Comparison of ENCODE assay signal across 29 mouse cellular contexts in the genomic region with DNA sequence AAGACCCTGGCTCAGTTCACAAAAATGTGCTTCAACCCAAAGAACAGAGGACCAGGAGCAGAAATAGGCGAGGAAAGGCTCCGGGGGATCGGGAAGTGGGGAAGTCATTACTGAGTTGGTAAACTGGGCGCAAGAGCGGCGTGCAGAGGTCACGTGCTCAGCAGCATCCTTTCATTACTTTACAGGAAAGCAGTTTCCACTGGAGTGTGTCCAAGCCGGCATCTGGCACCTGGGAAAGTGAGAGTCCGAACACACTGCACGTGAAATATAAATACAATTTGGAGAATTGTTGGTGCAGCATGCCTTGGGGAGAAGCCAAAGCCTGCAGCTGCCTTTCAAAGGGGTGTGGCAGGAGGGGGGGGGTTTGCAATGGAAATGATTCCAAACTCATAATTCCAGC. TPM values are rescaled to one million over a fixed set of nuclear protein-coding genes. Genes with fewer than 3 reads are reported as not detected.
DNase-seq lines count a peak whose midpoint lies in the region; ATAC-seq and TF ChIP-seq lines count a peak whose summit lies in the region.
"Had no signal": no experiment of that assay in that cellular context is flagged by ENCODE, and none has a peak within 500 bp of the region (broad histone marks: within the 10 kb centered on the region; RNA-seq: fewer than 3 reads in every experiment).

No protein-coding gene starts in this region.

- 0 out of 2 replicates have a peak, but pooled peaks have one; percentile 16 for TF ChIP-seq EP300 in heart, adult 2 months (IDR thresholded peaks at IDR 0.05; ENCODE audit: insufficient read depth, low read depth, low read length)

- no peak for TF ChIP-seq POLR2A in heart, adult 2 months (IDR thresholded peaks at IDR 0.05; ENCODE audit: insufficient read depth, low read depth, low read length)
- TF ChIP-seq POLR2A in myocyte (IDR thresholded peaks at IDR 0.05; ENCODE audit: insufficient read length, low read depth), result no peak

- no peaks in the 10 kb centered on the region for H3K36me3 ChIP-seq in forebrain, embryonic 14.5 days (ENCODE audit: control insufficient read depth, insufficient read depth, low read length)
- no peaks in the 10 kb centered on the region for H3K36me3 ChIP-seq in forebrain, embryonic 13.5 days (ENCODE audit: poor library complexity, severe bottlenecking)
- no peaks in the 10 kb centered on the region for H3K36me3 ChIP-seq in heart, adult 2 months (ENCODE audit: control insufficient read depth, insufficient read depth, low read length)
- H3K36me3 ChIP-seq in limb, embryonic 13.5 days, result no peaks in the 10 kb centered on the region
- H3K36me3 ChIP-seq in limb, embryonic 10.5 days, result no peaks in the 10 kb centered on the region
- no peaks in the 10 kb centered on the region for H3K36me3 ChIP-seq in myocyte (ENCODE audit: control insufficient read depth, insufficient read depth)
- H3K36me3 ChIP-seq: embryonic facial prominence, embryonic 13.5 days; heart, embryonic 15.5 days had no signal

- intact Hi-C loops in heart, adult 2 months (cut with DNase I), result loop anchor here (10.0 kb wide), 1 partner anchor 317 kb away; no protein-coding TSS in a partner anchor

- no peak overlapping the region for H3K4me2 ChIP-seq in forebrain, embryonic 14.5 days (ENCODE audit: low read length)
- no peak overlapping the region for H3K4me2 ChIP-seq in forebrain, embryonic 13.5 days
- H3K4me2 ChIP-seq in limb, embryonic 13.5 days (replicated peaks), result peak overlapping the region; percentile 16; the same call in 1 of the 2 replicates
- no peak overlapping the region for H3K4me2 ChIP-seq in myocyte (ENCODE audit: low read depth)
- H3K4me2 ChIP-seq: embryonic facial prominence, embryonic 13.5 days; heart, embryonic 15.5 days; hindbrain, embryonic 14.5 days had no signal

- H3K4me3 ChIP-seq in forebrain, embryonic 14.5 days (ENCODE audit: low read depth, low read length), result no peak overlapping the region
- no peak overlapping the region for H3K4me3 ChIP-seq in forebrain, embryonic 13.5 days
- no peak overlapping the region for H3K4me3 ChIP-seq in heart, adult 2 months
- H3K4me3 ChIP-seq in limb, embryonic 13.5 days, result no peak overlapping the region
- H3K4me3 ChIP-seq in limb, embryonic 10.5 days, result no peak overlapping the region
- no peak overlapping the region for H3K4me3 ChIP-seq in myocyte
- H3K4me3 ChIP-seq: embryonic facial prominence, embryonic 13.5 days; erythroblast, embryonic 14.5 days; heart, embryonic 15.5 days had no signal

- H3K9me3 ChIP-seq in forebrain, embryonic 14.5 days (replicated peaks; ENCODE audit: control insufficient read depth, low read length), result no peaks in the 10 kb centered on the region
- H3K9me3 ChIP-seq in forebrain, embryonic 13.5 days (replicated peaks), result no peaks in the 10 kb centered on the region
- H3K9me3 ChIP-seq in limb, embryonic 13.5 days, result no peaks in the 10 kb centered on the region
- H3K9me3 ChIP-seq in limb, embryonic 10.5 days (replicated peaks), result no peaks in the 10 kb centered on the region
- H3K9me3 ChIP-seq: embryonic facial prominence, embryonic 13.5 days; heart, embryonic 15.5 days had no signal

- no peaks in the 10 kb centered on the region for H3K27me3 ChIP-seq in forebrain, embryonic 14.5 days (replicated peaks; ENCODE audit: control insufficient read depth, insufficient read depth, low read length)
- H3K27me3 ChIP-seq in forebrain, embryonic 13.5 days, result 0 out of 2 replicates have a peak, but pooled peaks cover 3% of the 10 kb centered on the region
- no peaks in the 10 kb centered on the region for H3K27me3 ChIP-seq in heart, adult 2 months (ENCODE audit: control insufficient read depth, insufficient read depth, low read length)
- no peaks in the 10 kb centered on the region for H3K27me3 ChIP-seq in limb, embryonic 13.5 days
- H3K27me3 ChIP-seq in limb, embryonic 10.5 days (ENCODE audit: low read depth, poor library complexity, severe bottlenecking), result no peaks in the 10 kb centered on the region
- no peaks in the 10 kb centered on the region for H3K27me3 ChIP-seq in myocyte (ENCODE audit: control insufficient read depth, insufficient read depth, insufficient read length)
- H3K27me3 ChIP-seq: embryonic facial prominence, embryonic 13.5 days; heart, embryonic 15.5 days had no signal

- 50% methylated on average over 10 of the region's 10 CpGs for WGBS in forebrain, embryonic 14.5 days
- WGBS in forebrain, embryonic 13.5 days, result 54% methylated on average over 10 of the region's 10 CpGs
- WGBS in heart, adult 2 months, result 67% methylated on average over 10 of the region's 10 CpGs
- 35% methylated on average over 10 of the region's 10 CpGs for WGBS in limb, embryonic 13.5 days
- WGBS in limb, embryonic 10.5 days, result 79% methylated on average over 10 of the region's 10 CpGs

- TF ChIP-seq CTCF in heart, adult 2 months (IDR thresholded peaks at IDR 0.05), result no peak

- H3K27ac ChIP-seq in forebrain, embryonic 14.5 days (ENCODE audit: low read depth, low read length), result no peak overlapping the region
- H3K27ac ChIP-seq in forebrain, embryonic 13.5 days, result no peak overlapping the region
- H3K27ac ChIP-seq in heart, adult 2 months, result no peak overlapping the region
- no peak overlapping the region; the same call in 1 of the 2 replicates for H3K27ac ChIP-seq in limb, embryonic 13.5 days
- H3K27ac ChIP-seq in limb, embryonic 10.5 days, result no peak overlapping the region
- H3K27ac ChIP-seq: embryonic facial prominence, embryonic 13.5 days; heart, embryonic 15.5 days; hindbrain, embryonic 14.5 days; liver, embryonic 14.5 days had no signal

- no peaks in the 10 kb centered on the region for H3K79me2 ChIP-seq in heart, adult 2 months (replicated peaks; ENCODE audit: control insufficient read depth, insufficient read depth, low read length)
- H3K79me2 ChIP-seq in myocyte (ENCODE audit: control insufficient read depth, insufficient read depth), result peaks cover 21% of the 10 kb centered on the region

- no peak overlapping the region for H3ac ChIP-seq in myocyte (ENCODE audit: control insufficient read depth, insufficient read length)

- H3K4me1 ChIP-seq in forebrain, embryonic 14.5 days (ENCODE audit: control insufficient read depth, insufficient read depth, low read length), result peaks cover 10% of the 10 kb centered on the region
- peaks cover 21% of the 10 kb centered on the region for H3K4me1 ChIP-seq in forebrain, embryonic 13.5 days
- H3K4me1 ChIP-seq in heart, adult 2 months (ENCODE audit: control insufficient read depth, insufficient read depth, low read length), result peaks cover 1% of the 10 kb centered on the region; the same call in 1 of the 2 replicates
- H3K4me1 ChIP-seq in limb, embryonic 13.5 days, result peaks cover 32% of the 10 kb centered on the region
- peaks cover 32% of the 10 kb centered on the region for H3K4me1 ChIP-seq in limb, embryonic 10.5 days

- peak; percentile 71 for DNase-seq in forebrain, embryonic 14.5 days (ENCODE audit: low spot score)
- DNase-seq in heart, adult 2 months, result peak in 1 of 2 experiments; percentile 28
- DNase-seq in heart, adult 9 months (ENCODE audit: low spot score in 2 of 2), result no peak
- DNase-seq in limb, embryonic 10.5 days (ENCODE audit: low spot score), result no peak
- no peak for DNase-seq in lung, postnatal 10 days
- DNase-seq: adrenal gland, adult 2 months; adrenal gland, postnatal 36 days; cerebellum, adult 8-10 months; embryo, embryonic 11 days; kidney, adult 9 months; kidney, postnatal 14 days; liver; lung, adult 2 months; lung, postnatal 14 days; midbrain, embryonic 14.5 days; spleen, adult 18-20 months; thymus, adult 18-20 months; thymus, postnatal 36 days had no signal

- ATAC-seq in forebrain, embryonic 14.5 days, result no peak
- no peak for ATAC-seq in forebrain, embryonic 13.5 days
- no peak for ATAC-seq in limb, embryonic 13.5 days (ENCODE audit: low FRiP score, low read depth)
- ATAC-seq: activated CD4-positive, CD25-positive, alpha-beta regulatory T cell, adult 4 months; CD4-positive, CD25-positive, alpha-beta regulatory T cell, adult 4 months; intestine, postnatal 0 days had no signal

- H3K9ac ChIP-seq in forebrain, embryonic 14.5 days (ENCODE audit: low read length), result no peak overlapping the region; the same call in 1 of the 2 replicates
- H3K9ac ChIP-seq in forebrain, embryonic 13.5 days, result no peak overlapping the region
- no peak overlapping the region for H3K9ac ChIP-seq in heart, adult 2 months (ENCODE audit: low read depth, low read length)
- peak overlapping the region; percentile 25; the same call in 1 of the 2 replicates for H3K9ac ChIP-seq in limb, embryonic 13.5 days
- H3K9ac ChIP-seq: embryonic facial prominence, embryonic 13.5 days; heart, embryonic 15.5 days; hindbrain, embryonic 14.5 days; liver, embryonic 14.5 days had no signal

TF ChIP-seq in myocyte, 11 proteins besides CTCF, POLR2A, EP300 and RAD21 (continues in another document):
- TF ChIP-seq MAX (IDR thresholded peaks at IDR 0.05; ENCODE audit: low read depth) (no peak), USF1 (IDR thresholded peaks at IDR 0.05; ENCODE audit: low read depth) (peak; percentile 33), CEBPB (IDR thresholded peaks at IDR 0.05; ENCODE audit: insufficient read depth, poor library complexity, severe bottlenecking) (no peak), SRF (IDR thresholded peaks at IDR 0.05; ENCODE audit: control insufficient read depth, insufficient read length, low read depth) (no peak), MYOG (IDR thresholded peaks at IDR 0.05; ENCODE audit: control insufficient read depth in 1 of 3, insufficient read depth in 1 of 3, insufficient read length in 2 of 3, low read depth in 2 of 3) (peak in 1 of 3 experiments; percentile 5), TCF3 (IDR thresholded peaks at IDR 0.05; ENCODE audit: insufficient read length, low read depth) (no peak), E2F4 (IDR thresholded peaks at IDR 0.05; ENCODE audit: insufficient read depth) (no peak), REST (IDR thresholded peaks at IDR 0.05; ENCODE audit: insufficient read depth, insufficient read length) (no peak)

RNA-seq across cellular contexts. Expression of gene Nxn, which starts 2.5 kb away (rescaled TPM):
- 19.3 and 21.2 TPM in 2 replicates for polyA plus RNA-seq in forebrain, embryonic 14.5 days (2014; fragmentation: Nextera tagmentation; extraction: Ambion mirVana)
- polyA plus RNA-seq in forebrain, embryonic 13.5 days (2015; fragmentation: Nextera tagmentation; extraction: Ambion mirVana), result 23.4 and 29.9 TPM in 2 replicates
- total RNA-seq in heart, adult 2 months (2021), result 10 to 100 TPM; 14.6 to 19.1 TPM
- 10.0 and 14.0 TPM in 2 replicates for polyA plus RNA-seq in heart, adult 2 months (2012; rRNA removed)
- polyA plus RNA-seq in limb, embryonic 13.5 days (2015; fragmentation: Nextera tagmentation; extraction: Ambion mirVana), result 55.4 and 57.6 TPM in 2 replicates
- 53.3 and 55.7 TPM in 2 replicates for polyA plus RNA-seq in limb, embryonic 10.5 days (2016; fragmentation: Nextera tagmentation; extraction: Ambion mirVana)
- 76.8 TPM for polyA plus RNA-seq in myocyte (2012; fragmentation: generic; extraction: Trizol)

RNA-seq across cellular contexts. Expression of gene Timm22, which starts 5.4 kb away (rescaled TPM):
- 125 TPM in 2 replicates for polyA plus RNA-seq in forebrain, embryonic 14.5 days (2014; fragmentation: Nextera tagmentation; extraction: Ambion mirVana)
- 102 and 104 TPM in 2 replicates for polyA plus RNA-seq in forebrain, embryonic 13.5 days (2015; fragmentation: Nextera tagmentation; extraction: Ambion mirVana)
- total RNA-seq in heart, adult 2 months (2021), result 10 to 100 TPM; 35.3 to 40.4 TPM
- 10.4 and 21.0 TPM in 2 replicates for polyA plus RNA-seq in heart, adult 2 months (2012; rRNA removed)
- polyA plus RNA-seq in limb, embryonic 13.5 days (2015; fragmentation: Nextera tagmentation; extraction: Ambion mirVana), result 125 and 126 TPM in 2 replicates
- polyA plus RNA-seq in limb, embryonic 10.5 days (2016; fragmentation: Nextera tagmentation; extraction: Ambion mirVana), result 144 and 147 TPM in 2 replicates
- polyA plus RNA-seq in myocyte (2012; fragmentation: generic; extraction: Trizol), result 101 TPM
